Comparison of ENCODE assay signal across 9 mouse cellular contexts in genomic region chr6:48738961-48739779, GRCm38 (mm10). TPM values are rescaled to one million over a fixed set of nuclear protein-coding genes. Genes with fewer than 3 reads are reported as not detected.
DNase-seq lines count a peak whose midpoint lies in the region; ATAC-seq and TF ChIP-seq lines count a peak whose summit lies in the region.
"Had no signal": no experiment of that assay in that cellular context is flagged by ENCODE, and none has a peak within 500 bp of the region (broad histone marks: within the 10 kb centered on the region; RNA-seq: fewer than 3 reads in every experiment).

Gimap1 (plus strand) TSS chr6:48739054.

- DNase-seq in liver, adult 2 months (ENCODE audit: extremely low read depth, low read depth, low spot score) = no peak
- no peak for DNase-seq in liver
- peak; percentile 41 for DNase-seq in heart, postnatal 4 days
- DNase-seq in liver, postnatal 0 days = peak; percentile 21
- DNase-seq in spleen, postnatal 4 days (ENCODE audit: low spot score in 2 of 2) = peak; percentile 58 to 81
- no peak for DNase-seq in layer of hippocampus, adult 18-20 months (ENCODE audit: low spot score in 2 of 2)
- DNase-seq in forebrain, postnatal 0 days = no peak

- no peaks in the 10 kb centered on the region for H3K9me3 ChIP-seq in liver, postnatal 0 days (ENCODE audit: low read length)
- H3K9me3 ChIP-seq in forebrain, embryonic 16.5 days (ENCODE audit: control insufficient read depth, low read length) = no peaks in the 10 kb centered on the region
- no peaks in the 10 kb centered on the region for H3K9me3 ChIP-seq in forebrain, postnatal 0 days (ENCODE audit: low read length)
- H3K9me3 ChIP-seq: G1E had no signal

- no peak for TF ChIP-seq EP300 in liver, postnatal 0 days (IDR thresholded peaks at IDR 0.05; ENCODE audit: low read depth)

- no peak for TF ChIP-seq POLR2A in liver, adult 2 months (IDR thresholded peaks at IDR 0.05; ENCODE audit: extremely low read depth, insufficient read depth, low read length)

- ATAC-seq in liver, postnatal 0 days = no peak
- no peak for ATAC-seq in forebrain, embryonic 16.5 days
- no peak for ATAC-seq in forebrain, postnatal 0 days

- no peaks in the 10 kb centered on the region for H3K27me3 ChIP-seq in liver, adult 2 months (ENCODE audit: control insufficient read depth, insufficient read depth, low read length)
- H3K27me3 ChIP-seq in liver, postnatal 0 days (ENCODE audit: insufficient read depth, low read length) = no peaks in the 10 kb centered on the region
- peaks cover 19% of the 10 kb centered on the region for H3K27me3 ChIP-seq in forebrain, embryonic 16.5 days (replicated peaks; ENCODE audit: control insufficient read depth, insufficient read depth, low read length)
- peaks cover 19% of the 10 kb centered on the region for H3K27me3 ChIP-seq in forebrain, postnatal 0 days (ENCODE audit: insufficient read depth, low read length)

- H3K79me2 ChIP-seq in liver, adult 2 months (ENCODE audit: control insufficient read depth, insufficient read depth, low read length) = peaks cover 4% of the 10 kb centered on the region; the same call in 1 of the 2 replicates

- peak within 1 kb of the TSS; percentile 64 for H3K4me3 ChIP-seq in liver, adult 2 months (ENCODE audit: insufficient read depth, low read depth, low read length)
- peak within 1 kb of the TSS; percentile 45 for H3K4me3 ChIP-seq in liver, postnatal 0 days (ENCODE audit: low read depth, low read length)
- H3K4me3 ChIP-seq in forebrain, embryonic 16.5 days (replicated peaks; ENCODE audit: low read length) = no peak within 1 kb of the TSS
- H3K4me3 ChIP-seq in forebrain, postnatal 0 days (ENCODE audit: low read depth, low read length) = no peak within 1 kb of the TSS

- peaks cover 6% of the 10 kb centered on the region for H3K4me1 ChIP-seq in liver, adult 2 months (ENCODE audit: control insufficient read depth, insufficient read depth, low read length)
- H3K4me1 ChIP-seq in liver, postnatal 0 days (ENCODE audit: insufficient read depth) = peaks cover 23% of the 10 kb centered on the region
- H3K4me1 ChIP-seq in forebrain, embryonic 16.5 days (replicated peaks; ENCODE audit: control insufficient read depth, insufficient read depth, low read length) = 0 out of 2 replicates have a peak, but pooled peaks cover 4% of the 10 kb centered on the region
- H3K4me1 ChIP-seq in forebrain, postnatal 0 days (ENCODE audit: insufficient read depth) = no peaks in the 10 kb centered on the region

- H3K4me2 ChIP-seq in liver, postnatal 0 days (ENCODE audit: low read depth, low read length) = peak within 1 kb of the TSS; percentile 39
- no peak within 1 kb of the TSS for H3K4me2 ChIP-seq in forebrain, embryonic 16.5 days (ENCODE audit: low read length)
- H3K4me2 ChIP-seq in forebrain, postnatal 0 days (ENCODE audit: low read depth) = no peak within 1 kb of the TSS

- TF ChIP-seq CTCF in liver, adult 2 months (IDR thresholded peaks at IDR 0.05; ENCODE audit: low read depth, low read length) = no peak
- no peak for TF ChIP-seq CTCF in liver, postnatal 0 days (IDR thresholded peaks at IDR 0.05; ENCODE audit: low read depth)
- TF ChIP-seq CTCF in forebrain, postnatal 0 days (IDR thresholded peaks at IDR 0.05; ENCODE audit: low read depth) = no peak

- WGBS in liver, adult 2 months = 75% methylated on average over 15 of the region's 15 CpGs
- WGBS in liver, postnatal 0 days (ENCODE audit: insufficient replicate concordance) = 29% methylated on average over 15 of the region's 15 CpGs
- 82% methylated on average over 15 of the region's 15 CpGs for WGBS in forebrain, embryonic 16.5 days
- WGBS in forebrain, postnatal 0 days = 86% methylated on average over 15 of the region's 15 CpGs

- no peaks in the 10 kb centered on the region for H3K36me3 ChIP-seq in liver, adult 2 months (ENCODE audit: control insufficient read depth, insufficient read depth, low read length)
- no peaks in the 10 kb centered on the region for H3K36me3 ChIP-seq in liver, postnatal 0 days (replicated peaks; ENCODE audit: insufficient read depth, low read length)
- no peaks in the 10 kb centered on the region for H3K36me3 ChIP-seq in forebrain, embryonic 16.5 days (ENCODE audit: control insufficient read depth, insufficient read depth)
- no peaks in the 10 kb centered on the region for H3K36me3 ChIP-seq in forebrain, postnatal 0 days (ENCODE audit: insufficient read depth)
- H3K36me3 ChIP-seq: G1E had no signal

- H3K27ac ChIP-seq in liver, adult 2 months (replicated peaks; ENCODE audit: insufficient read depth, low read depth, low read length) = peak within 1 kb of the TSS; percentile 78
- peak within 1 kb of the TSS; percentile 51 for H3K27ac ChIP-seq in liver, postnatal 0 days (ENCODE audit: low read depth)
- no peak within 1 kb of the TSS for H3K27ac ChIP-seq in forebrain, embryonic 16.5 days (ENCODE audit: low read length)
- H3K27ac ChIP-seq in forebrain, postnatal 0 days (ENCODE audit: low read depth, low read length) = no peak within 1 kb of the TSS

- H3K9ac ChIP-seq in liver, adult 2 months (ENCODE audit: low read depth, low read length) = peak within 1 kb of the TSS; percentile 71
- H3K9ac ChIP-seq in liver, postnatal 0 days (replicated peaks) = peak within 1 kb of the TSS; percentile 41; the same call in 1 of the 2 replicates
- no peak within 1 kb of the TSS for H3K9ac ChIP-seq in forebrain, embryonic 16.5 days (replicated peaks; ENCODE audit: low read depth, low read length)
- H3K9ac ChIP-seq in forebrain, postnatal 0 days = no peak within 1 kb of the TSS

RNA-seq across cellular contexts. Expression of gene Gimap1, which starts in this region (rescaled TPM):
- total RNA-seq in liver, adult 2 months (2014; rRNA removed) = 4.1 and 5.0 TPM in 2 replicates
- polyA plus RNA-seq in liver, adult 2 months (2012; rRNA removed) = 2.5 TPM in 2 replicates
- 10 to 100 TPM; 12.9 to 19.4 TPM for total RNA-seq in heart, postnatal 4 days (2021)
- 9.2 and 10.0 TPM in 2 replicates for polyA plus RNA-seq in liver, postnatal 0 days (2015; fragmentation: Nextera tagmentation; extraction: Ambion mirVana)
- total RNA-seq in layer of hippocampus, adult 18-20 months (2021) = 1 to 10 TPM; 1.4 to 1.9 TPM
- 4.0 and 5.5 TPM in 2 replicates for polyA plus RNA-seq in forebrain, embryonic 16.5 days (2015; fragmentation: Nextera tagmentation; extraction: Ambion mirVana)
- total RNA-seq in forebrain, postnatal 0 days (2014; rRNA removed) = 1.3 TPM in 2 replicates
- 3.4 and 3.8 TPM in 2 replicates for polyA plus RNA-seq in forebrain, postnatal 0 days (2015; fragmentation: Nextera tagmentation; extraction: Ambion mirVana)
- total RNA-seq: G1E had no signal
- polyA plus RNA-seq: G1E had no signal

Comparison
In these comparisons a context has a peak if more than half of its experiments do, and no peak if none do; other contexts are left out.
1. DNase-seq: peak in heart, postnatal 4 days (single experiment), liver, postnatal 0 days (single experiment) and spleen, postnatal 4 days (2 of 2); none in liver, adult 2 months (single experiment), liver (single experiment), layer of hippocampus, adult 18-20 months (0 of 2) and forebrain, postnatal 0 days (single experiment).
2. H3K27ac ChIP-seq: peak in liver, adult 2 months (single experiment) and liver, postnatal 0 days (single experiment); none in forebrain, embryonic 16.5 days (single experiment) and forebrain, postnatal 0 days (single experiment).
3. H3K4me3 ChIP-seq: peak in liver, adult 2 months (single experiment) and liver, postnatal 0 days (single experiment); none in forebrain, embryonic 16.5 days (single experiment) and forebrain, postnatal 0 days (single experiment).
4. H3K9ac ChIP-seq: peak in liver, adult 2 months (single experiment) and liver, postnatal 0 days (single experiment); none in forebrain, embryonic 16.5 days (single experiment) and forebrain, postnatal 0 days (single experiment).